Mouse (Mus musculus) G1E (cell line): ENCODE measurements around the gene Smndc1.

Experiments used
- CTCF ChIP-seq: IDR thresholded peaks from 2 replicates; pipeline ENCODE4 v1.5.1; 2012; ENCODE audit warnings: low read depth, low read length, inconsistent platforms, mixed read lengths
- GATA1 ChIP-seq: IDR thresholded peaks from 2 replicates; pipeline ENCODE4 v1.6.1; 2012; ENCODE audit warnings: borderline replicate concordance, low read length, inconsistent platforms, mixed read lengths
- GATA2 ChIP-seq: IDR thresholded peaks from 2 replicates; pipeline ENCODE4 v1.6.1; 2012; ENCODE audit warnings: low read depth, low read length, inconsistent platforms, borderline replicate concordance
- POLR2AphosphoS5 ChIP-seq: IDR thresholded peaks from 2 replicates; pipeline ENCODE4 v1.6.1; 2012; ENCODE audit warnings: low read depth, low read length, inconsistent platforms; ENCODE audit not compliant: insufficient replicate concordance
- TAL1 ChIP-seq: conservative IDR thresholded peaks from 2 replicates; pipeline ENCODE4 v1.6.1; 2012; ENCODE audit warnings: low read depth, low read length, inconsistent platforms, mixed read lengths

DNA sequence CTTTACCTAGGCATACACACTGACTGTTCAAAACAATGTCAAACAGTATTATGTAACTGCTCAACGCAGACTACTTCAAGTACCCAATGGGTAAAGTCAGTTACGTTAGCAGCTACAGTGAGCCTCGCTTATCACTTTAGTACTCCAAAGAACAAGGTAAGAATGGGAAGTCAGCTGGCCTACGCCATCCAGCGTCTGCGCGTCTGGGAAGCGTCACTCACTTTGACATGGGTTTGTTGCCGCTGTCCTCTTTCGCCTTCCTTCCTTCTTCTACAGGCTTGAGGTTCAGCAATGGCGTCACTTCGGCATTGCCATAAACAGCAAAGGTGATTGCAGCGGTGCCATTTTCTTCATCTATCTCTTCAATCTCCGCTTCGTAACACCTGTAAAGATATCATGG lies 7.0 kb downstream of the Smndc1 start:
- no peak for TF ChIP-seq GATA1
- no peak for TF ChIP-seq CTCF
- TF ChIP-seq TAL1 = no peak
- TF ChIP-seq POLR2AphosphoS5 = no peak
- no peak for TF ChIP-seq GATA2
